Mouse (Mus musculus) midbrain, embryonic 16.5 days (tissue): ENCODE results near the gene Ctsf. TPM values are rescaled to one million over a fixed set of nuclear protein-coding genes. Genes with fewer than 3 reads are reported as not detected.
"Not testable (repeated sequence)": the region's sequence is repeated elsewhere in the genome, so short reads cannot be mapped to it uniquely, and the experiment has no call there.

ENCODE experiments used
- ATAC-seq: fragments of 200-750 bp; cut with Nextera tagmentation; 2 replicates; pipeline ENCODE4 v1.8.0; 2017; ENCODE audit warnings: moderate TSS enrichment
- H3K27ac ChIP-seq: fragments of 300-500 bp; sonication (generic); 2 replicates; pipeline ENCODE4 v1.5.1; 2014; ENCODE audit warnings: mild to moderate bottlenecking, low read length, mixed read lengths
- H3K27me3 ChIP-seq: fragments of 300-500 bp; sonication (generic); 2 replicates; pipeline ENCODE4 v1.6.1; 2014; ENCODE audit warnings: low read depth, low read length, mixed read lengths; ENCODE audit not compliant: control insufficient read depth, insufficient read depth
- H3K36me3 ChIP-seq: fragments of 300-500 bp; sonication (generic); 2 replicates; pipeline ENCODE4 v1.6.1; 2014; ENCODE audit warnings: mild to moderate bottlenecking, low read length, moderate library complexity, mixed read lengths; ENCODE audit not compliant: control insufficient read depth, insufficient read depth
- H3K4me1 ChIP-seq: fragments of 300-500 bp; sonication (generic); 2 replicates; pipeline ENCODE4 v1.6.1; 2014; ENCODE audit warnings: mild to moderate bottlenecking, low read length, mixed read lengths; ENCODE audit not compliant: control insufficient read depth, insufficient read depth
- H3K4me2 ChIP-seq: fragments of 300-500 bp; sonication (generic); 2 replicates; pipeline ENCODE4 v1.6.1; 2014; ENCODE audit warnings: mild to moderate bottlenecking, low read length, mixed read lengths
- H3K4me3 ChIP-seq: fragments of 300-500 bp; sonication (generic); 2 replicates; pipeline ENCODE4 v1.5.1; 2014; ENCODE audit warnings: low read depth, mild to moderate bottlenecking, low read length, moderate library complexity, mixed read lengths
- H3K9ac ChIP-seq: fragments of 300-500 bp; sonication (generic); 2 replicates; pipeline ENCODE4 v1.6.1; 2014; ENCODE audit warnings: low read depth, low read length, mixed read lengths
- H3K9me3 ChIP-seq: fragments of 300-500 bp; sonication (generic); replicated peaks from 2 replicates; pipeline ENCODE4 v1.6.1; 2014; ENCODE audit warnings: mild to moderate bottlenecking, low read length, mixed read lengths; ENCODE audit not compliant: control insufficient read depth, poor library complexity, severe bottlenecking
- WGBS: fragments of 180-500 bp; shearing (Covaris S2); extraction: QIAGEN DNeasy Blood & Tissue Kit; methylation state at CpG from one replicate; pipeline ENCODE4 v1.1.7; 2014; 5-methylcytosine and 5-hydroxymethylcytosine counted together
- polyA plus RNA-seq: library from polyadenylated mRNA; unstranded; fragments of >200 nt; fragmentation: Nextera tagmentation; extraction: Ambion mirVana; gene quantifications from 2 replicates; pipeline ENCODE4 v1.2.1, GENCODE M21; 2015

The Ctsf gene
- polyA plus RNA-seq, 1 experiment from 2014 or later = 85.8 TPM

- H3K27me3 ChIP-seq, H3K9me3 ChIP-seq, H3K36me3 ChIP-seq, H3K4me2 ChIP-seq, H3K4me3 ChIP-seq, H3K9ac ChIP-seq, H3K27ac ChIP-seq, ATAC-seq: not testable (repeated sequence)
- H3K4me1 ChIP-seq = peaks cover 12% of the 10 kb centered on the region
- 86% methylated on average over 1 of the region's 1 CpGs for WGBS
Measured at GRCm38 (mm10) chr19:4874613-4875012, 19.7 kb downstream of the Ctsf start.

GRCm38 (mm10) chr19:4876241-4876640, 21.3 kb downstream of the Ctsf start:
- 68% methylated on average over 3 of the region's 4 CpGs for WGBS

GRCm38 (mm10) chr19:4876755-4877154, 21.8 kb downstream of the Ctsf start:
- Histone ChIP-seq H3K4me3 (no peak overlapping the region), H3K27ac (no peak overlapping the region), H3K27me3 (no peaks in the 10 kb centered on the region), H3K4me1 (peaks cover 16% of the 10 kb centered on the region), H3K4me2 (no peak overlapping the region), H3K36me3 (no peaks in the 10 kb centered on the region), H3K9ac (no peak overlapping the region), H3K9me3 (no peaks in the 10 kb centered on the region)
- no peak for ATAC-seq
- WGBS = 74% methylated on average over 3 of the region's 3 CpGs

More at GRCm38 (mm10) chr19:4876241-4876640, 21.3 kb downstream of the Ctsf start:
- Histone ChIP-seq H3K4me3 (no peak overlapping the region), H3K36me3 (no peaks in the 10 kb centered on the region), H3K9me3 (no peaks in the 10 kb centered on the region), H3K27me3 (no peaks in the 10 kb centered on the region), H3K9ac (no peak overlapping the region), H3K4me1 (peaks cover 16% of the 10 kb centered on the region), H3K4me2 (no peak overlapping the region), H3K27ac (no peak overlapping the region)
- ATAC-seq = no peak

- peak; percentile 8; the same call in 1 of the 2 replicates for ATAC-seq
- peak within 1 kb of the TSS; percentile 87 for H3K4me2 ChIP-seq
- peak within 1 kb of the TSS; percentile 79 for H3K27ac ChIP-seq
- H3K9ac ChIP-seq = peak within 1 kb of the TSS; percentile 92
- H3K36me3 ChIP-seq = no peaks in the 10 kb centered on the region
- H3K9me3 ChIP-seq = no peaks in the 10 kb centered on the region
- peaks cover 16% of the 10 kb centered on the region for H3K4me1 ChIP-seq
- H3K27me3 ChIP-seq = no peaks in the 10 kb centered on the region
- peak within 1 kb of the TSS; percentile 84 for H3K4me3 ChIP-seq
- WGBS = 6% methylated on average over 17 of the region's 17 CpGs
Measured at GRCm38 (mm10) chr19:4877785-4878184, 22.9 kb downstream of the Ctsf start, which contains the start of gene Actn3. TSS of gene Actn3 (minus strand) at chr19:4877909.

GRCm38 (mm10) chr19:4878405-4879323, 23.7 kb downstream of the Ctsf start, which contains the start of gene Zdhhc24:
TSS of gene Zdhhc24 (plus strand) at chr19:4878668.
- Histone ChIP-seq H3K9me3 (no peaks in the 10 kb centered on the region), H3K4me3 (peak within 1 kb of the TSS; percentile 84), H3K9ac (peak within 1 kb of the TSS; percentile 92), H3K27me3 (no peaks in the 10 kb centered on the region), H3K4me1 (peaks cover 16% of the 10 kb centered on the region), H3K4me2 (peak within 1 kb of the TSS; percentile 87), H3K27ac (peak within 1 kb of the TSS; percentile 79), H3K36me3 (no peaks in the 10 kb centered on the region)
- peak; percentile 98 for ATAC-seq
- 1% methylated on average over 51 of the region's 52 CpGs for WGBS

- H3K27me3 ChIP-seq = no peaks in the 10 kb centered on the region
- ATAC-seq = no peak
- peak overlapping the region; percentile 92 for H3K9ac ChIP-seq
- H3K4me2 ChIP-seq = peak overlapping the region; percentile 72
- H3K4me1 ChIP-seq = peaks cover 16% of the 10 kb centered on the region
- 72% methylated on average over 10 of the region's 10 CpGs for WGBS
- no peaks in the 10 kb centered on the region for H3K9me3 ChIP-seq
- peak overlapping the region; percentile 84 for H3K4me3 ChIP-seq
- H3K27ac ChIP-seq = no peak overlapping the region
- no peaks in the 10 kb centered on the region for H3K36me3 ChIP-seq
Measured at GRCm38 (mm10) chr19:4879324-4879703, 24.4 kb downstream of the Ctsf start.

- Histone ChIP-seq H3K27me3 (no peaks in the 10 kb centered on the region), H3K9me3 (no peaks in the 10 kb centered on the region), H3K27ac (no peak overlapping the region), H3K4me2 (no peak overlapping the region), H3K9ac (no peak overlapping the region), H3K4me1 (peaks cover 9% of the 10 kb centered on the region), H3K36me3 (no peaks in the 10 kb centered on the region), H3K4me3 (no peak overlapping the region)
- WGBS = 84% methylated on average over 4 of the region's 4 CpGs
- ATAC-seq = no peak
Measured at GRCm38 (mm10) chr19:4883961-4884360, 29.0 kb downstream of the Ctsf start.

- Histone ChIP-seq H3K4me2 (no peak overlapping the region), H3K4me3 (no peak overlapping the region), H3K4me1 (no peaks in the 10 kb centered on the region), H3K9ac (no peak overlapping the region), H3K9me3 (no peaks in the 10 kb centered on the region), H3K27ac (no peak overlapping the region), H3K36me3 (peaks cover 26% of the 10 kb centered on the region), H3K27me3 (no peaks in the 10 kb centered on the region)
- WGBS = 87% methylated on average over 10 of the region's 10 CpGs
- no peak for ATAC-seq
Measured at GRCm38 (mm10) chr19:4889791-4890190, 34.9 kb downstream of the Ctsf start.

- H3K4me3 ChIP-seq = no peak overlapping the region
- no peaks in the 10 kb centered on the region for H3K9me3 ChIP-seq
- H3K4me1 ChIP-seq = no peaks in the 10 kb centered on the region
- H3K36me3 ChIP-seq = peaks cover 26% of the 10 kb centered on the region
- 89% methylated on average over 3 of the region's 3 CpGs for WGBS
- no peak for ATAC-seq
- H3K4me2 ChIP-seq = no peak overlapping the region
- H3K27me3 ChIP-seq = no peaks in the 10 kb centered on the region
- H3K27ac ChIP-seq = no peak overlapping the region
- no peak overlapping the region for H3K9ac ChIP-seq
Measured at GRCm38 (mm10) chr19:4891798-4892197, 36.9 kb downstream of the Ctsf start.
